Mouse (Mus musculus) olfactory bulb, adult 2 months (tissue): ENCODE measurements around the gene Neurod4.

ENCODE experiments used
- CTCF ChIP-seq: fragments of 200-500 bp; IDR thresholded peaks from 2 replicates; pipeline ENCODE4 v1.5.1; 2012; ENCODE audit warnings: low read depth, mild to moderate bottlenecking, low read length, moderate library complexity; ENCODE audit not compliant: insufficient read depth
- POLR2A ChIP-seq: fragments of 200-500 bp; IDR thresholded peaks from 2 replicates; pipeline ENCODE4 v1.6.1; 2012; ENCODE audit warnings: mild to moderate bottlenecking, low read depth, low read length, moderate library complexity; ENCODE audit not compliant: insufficient read depth

GRCm38 (mm10) chr10:130281982-130282449, 2.0 kb upstream of the Neurod4 start:
- TF ChIP-seq CTCF (no peak), POLR2A (no peak)
